Mouse (Mus musculus) liver, embryonic 13.5 days (tissue): ENCODE measurements around the gene Tceal1. TPM values are rescaled to one million over a fixed set of nuclear protein-coding genes. Genes with fewer than 3 reads are reported as not detected.
"Not testable (repeated sequence)": the region's sequence is repeated elsewhere in the genome, so short reads cannot be mapped to it uniquely, and the experiment has no call there.

Source experiments
- ATAC-seq: fragments of 200-750 bp; cut with Nextera tagmentation; 2 replicates; pipeline ENCODE4 v1.8.0; 2017; ENCODE audit warnings: low read depth, mild to moderate bottlenecking, moderate number of reproducible peaks, moderate library complexity
- DNase-seq: peaks from one replicate; pipeline ENCODE4 v3.0.0; 2022
- H3K27ac ChIP-seq: fragments of 300-500 bp; sonication (generic); 2 replicates; pipeline ENCODE4 v1.5.1; 2015; ENCODE audit warnings: moderate library complexity, mild to moderate bottlenecking, inconsistent platforms
- H3K27me3 ChIP-seq: fragments of 300-500 bp; sonication (generic); 2 replicates; pipeline ENCODE4 v1.6.1; 2015; ENCODE audit warnings: mild to moderate bottlenecking, inconsistent platforms
- H3K36me3 ChIP-seq: fragments of 300-500 bp; sonication (generic); 2 replicates; pipeline ENCODE4 v1.6.1; 2015; ENCODE audit warnings: mild to moderate bottlenecking, inconsistent platforms
- H3K4me1 ChIP-seq: fragments of 300-500 bp; sonication (generic); replicated peaks from 2 replicates; pipeline ENCODE4 v1.6.1; 2015; ENCODE audit warnings: inconsistent platforms
- H3K4me2 ChIP-seq: fragments of 300-500 bp; sonication (generic); 2 replicates; pipeline ENCODE4 v1.6.1; 2015; ENCODE audit warnings: inconsistent platforms, mild to moderate bottlenecking, moderate library complexity
- H3K4me3 ChIP-seq: fragments of 300-500 bp; sonication (generic); replicated peaks from 2 replicates; pipeline ENCODE4 v1.5.1; 2015; ENCODE audit warnings: mild to moderate bottlenecking, inconsistent platforms
- H3K9ac ChIP-seq: fragments of 300-500 bp; sonication (generic); 2 replicates; pipeline ENCODE4 v1.6.1; 2015; ENCODE audit warnings: mild to moderate bottlenecking, inconsistent platforms
- H3K9me3 ChIP-seq: fragments of 300-500 bp; sonication (generic); replicated peaks from 2 replicates; pipeline ENCODE4 v1.6.1; 2016; ENCODE audit warnings: inconsistent platforms
- WGBS: fragments of 180-500 bp; shearing (Covaris S2); methylation state at CpG from one replicate; pipeline ENCODE4 v1.1.7; 2015; ENCODE audit not compliant: insufficient replicate concordance; 5-methylcytosine and 5-hydroxymethylcytosine counted together
- polyA plus RNA-seq: library from polyadenylated mRNA; unstranded; fragments of >200 nt; fragmentation: Nextera tagmentation; extraction: Ambion mirVana; gene quantifications from 2 replicates; pipeline ENCODE4 v1.2.1, GENCODE M21; 2015

The Tceal1 gene
- polyA plus RNA-seq, 1 experiment from 2014 or later, result 1.1 TPM

GRCm38 (mm10) chrX:136714742-136715474 is 7.1 kb downstream of the Tceal1 start:
- not testable (repeated sequence) for H3K9me3 ChIP-seq, ATAC-seq, H3K4me3 ChIP-seq, H3K4me1 ChIP-seq, H3K27ac ChIP-seq, H3K36me3 ChIP-seq, H3K27me3 ChIP-seq, H3K9ac ChIP-seq, H3K4me2 ChIP-seq, DNase-seq
- 56% methylated on average over 3 of the region's 3 CpGs for WGBS

- Histone ChIP-seq H3K9me3 (no peaks in the 10 kb centered on the region), H3K4me2 (no peak overlapping the region), H3K4me1 (no peaks in the 10 kb centered on the region), H3K9ac (no peak overlapping the region), H3K4me3 (no peak overlapping the region), H3K36me3 (peaks cover 19% of the 10 kb centered on the region), H3K27ac (no peak overlapping the region), H3K27me3 (no peaks in the 10 kb centered on the region)
- 67% methylated on average over 4 of the region's 4 CpGs for WGBS
- DNase-seq (no peak), ATAC-seq (no peak)
Observed at GRCm38 (mm10) chrX:136732016-136732415, 24.2 kb downstream of the Tceal1 start.

- DNase-seq (no peak), ATAC-seq (no peak)
- WGBS, result 18% methylated on average over 15 of the region's 15 CpGs
- Histone ChIP-seq H3K4me2 (peak overlapping the region; percentile 64), H3K4me3 (peak overlapping the region; percentile 66), H3K27ac (peak overlapping the region; percentile 76), H3K4me1 (peaks cover 8% of the 10 kb centered on the region), H3K36me3 (peaks cover 10% of the 10 kb centered on the region; the same call in 1 of the 2 replicates), H3K9ac (peak overlapping the region; percentile 75), H3K27me3 (no peaks in the 10 kb centered on the region), H3K9me3 (no peaks in the 10 kb centered on the region)
Observed at GRCm38 (mm10) chrX:136740087-136740790, 32.5 kb downstream of the Tceal1 start.

GRCm38 (mm10) chrX:136740791-136741650 is 33.2 kb downstream of the Tceal1 start:
- 14% methylated on average over 39 of the region's 39 CpGs for WGBS
- H3K4me2 ChIP-seq, result peak overlapping the region; percentile 73
- no peaks in the 10 kb centered on the region for H3K27me3 ChIP-seq

GRCm38 (mm10) chrX:136741651-136742201 is 33.9 kb downstream of the Tceal1 start:
- ATAC-seq (peak; percentile 74), DNase-seq (peak; percentile 63)
- Histone ChIP-seq H3K4me3 (peak overlapping the region; percentile 64), H3K27me3 (no peaks in the 10 kb centered on the region), H3K4me2 (peak overlapping the region; percentile 73), H3K4me1 (peaks cover 8% of the 10 kb centered on the region), H3K27ac (peak overlapping the region; percentile 81), H3K9ac (peak overlapping the region; percentile 69), H3K36me3 (0 out of 2 replicates have a peak, but pooled peaks cover 5% of the 10 kb centered on the region), H3K9me3 (no peaks in the 10 kb centered on the region)
- WGBS, result 19% methylated on average over 45 of the region's 46 CpGs

More at GRCm38 (mm10) chrX:136740791-136741650, 33.2 kb downstream of the Tceal1 start:
- peaks cover 6% of the 10 kb centered on the region; the same call in 1 of the 2 replicates for H3K36me3 ChIP-seq
- peak overlapping the region; percentile 66 for H3K4me3 ChIP-seq
- no peaks in the 10 kb centered on the region for H3K9me3 ChIP-seq
- H3K9ac ChIP-seq, result peak overlapping the region; percentile 75
- DNase-seq (peak; percentile 90), ATAC-seq (peak; percentile 96)
- H3K27ac ChIP-seq, result peak overlapping the region; percentile 81
- H3K4me1 ChIP-seq, result peaks cover 8% of the 10 kb centered on the region

- Histone ChIP-seq H3K4me2 (peak overlapping the region; percentile 73), H3K27ac (peak overlapping the region; percentile 81), H3K9ac (peak overlapping the region; percentile 69), H3K4me3 (peak overlapping the region; percentile 64), H3K27me3 (no peaks in the 10 kb centered on the region), H3K4me1 (peaks cover 8% of the 10 kb centered on the region), H3K36me3 (0 out of 2 replicates have a peak, but pooled peaks cover 5% of the 10 kb centered on the region), H3K9me3 (no peaks in the 10 kb centered on the region)
- WGBS, result 14% methylated on average over 10 of the region's 10 CpGs
- no peak for DNase-seq
- ATAC-seq, result no peak
Observed at GRCm38 (mm10) chrX:136742241-136742640, 34.5 kb downstream of the Tceal1 start.

- H3K4me1 ChIP-seq, result peaks cover 8% of the 10 kb centered on the region
- no peaks in the 10 kb centered on the region for H3K9me3 ChIP-seq
- H3K9ac ChIP-seq, result peak overlapping the region; percentile 69; the same call in 1 of the 2 replicates
- ATAC-seq (no peak), DNase-seq (peak; percentile 42)
- peak overlapping the region; percentile 64 for H3K4me3 ChIP-seq
- H3K4me2 ChIP-seq, result peak overlapping the region; percentile 73
- H3K27ac ChIP-seq, result peak overlapping the region; percentile 81
- no peaks in the 10 kb centered on the region for H3K27me3 ChIP-seq
- WGBS, result 27% methylated on average over 5 of the region's 5 CpGs
- H3K36me3 ChIP-seq, result 0 out of 2 replicates have a peak, but pooled peaks cover 5% of the 10 kb centered on the region
Observed at GRCm38 (mm10) chrX:136742661-136743103, 34.9 kb downstream of the Tceal1 start.

GRCm38 (mm10) chrX:136743459-136743858 is 35.7 kb downstream of the Tceal1 start, which contains the start of gene Morf4l2:
Gene Morf4l2, minus strand, starts transcription at chrX:136743690.
- no peak for ATAC-seq
- peaks cover 5% of the 10 kb centered on the region for H3K4me1 ChIP-seq
- WGBS, result 70% methylated on average over 12 of the region's 12 CpGs
- no peaks in the 10 kb centered on the region for H3K9me3 ChIP-seq
- H3K27ac ChIP-seq, result peak within 1 kb of the TSS; percentile 81
- H3K27me3 ChIP-seq, result no peaks in the 10 kb centered on the region
- H3K9ac ChIP-seq, result peak within 1 kb of the TSS; percentile 69; the same call in 1 of the 2 replicates
- peak within 1 kb of the TSS; percentile 73 for H3K4me2 ChIP-seq
- no peak for DNase-seq
- peak within 1 kb of the TSS; percentile 64 for H3K4me3 ChIP-seq
- H3K36me3 ChIP-seq, result 0 out of 2 replicates have a peak, but pooled peaks cover 5% of the 10 kb centered on the region

GRCm38 (mm10) chrX:136744663-136745062 is 36.9 kb downstream of the Tceal1 start:
- Histone ChIP-seq H3K27ac (no peak overlapping the region), H3K4me3 (no peak overlapping the region), H3K4me1 (no peaks in the 10 kb centered on the region; the same call in 1 of the 2 replicates), H3K9ac (no peak overlapping the region), H3K36me3 (no peaks in the 10 kb centered on the region), H3K4me2 (no peak overlapping the region), H3K27me3 (no peaks in the 10 kb centered on the region), H3K9me3 (no peaks in the 10 kb centered on the region)
- DNase-seq, result no peak
- WGBS, result 65% methylated on average over 8 of the region's 8 CpGs
- ATAC-seq, result no peak

- Histone ChIP-seq H3K9ac (no peak overlapping the region), H3K4me1 (no peaks in the 10 kb centered on the region), H3K4me3 (no peak overlapping the region), H3K36me3 (no peaks in the 10 kb centered on the region), H3K9me3 (no peaks in the 10 kb centered on the region), H3K4me2 (no peak overlapping the region), H3K27me3 (no peaks in the 10 kb centered on the region), H3K27ac (no peak overlapping the region)
- WGBS, result 51% methylated on average over 4 of the region's 4 CpGs
- ATAC-seq, result no peak
- no peak for DNase-seq
Observed at GRCm38 (mm10) chrX:136749329-136749728, 41.5 kb downstream of the Tceal1 start.
